Mouse (Mus musculus) midbrain, embryonic 13.5 days (tissue): ENCODE results near the gene Crispld2. TPM values are rescaled to one million over a fixed set of nuclear protein-coding genes. Genes with fewer than 3 reads are reported as not detected.
A peak's percentile ranks its signal among the peaks of the same experiment; 100 is the strongest.

Experiments
- ATAC-seq: fragments of 200-750 bp; cut with Nextera tagmentation; 2 replicates; pipeline ENCODE4 v1.8.0; 2017; ENCODE audit warnings: mild to moderate bottlenecking, moderate TSS enrichment, moderate library complexity
- H3K27ac ChIP-seq: fragments of 300-500 bp; sonication (generic); 2 replicates; pipeline ENCODE4 v1.5.1; 2015; ENCODE audit warnings: inconsistent platforms, mild to moderate bottlenecking, moderate library complexity
- H3K27me3 ChIP-seq: fragments of 300-500 bp; sonication (generic); 2 replicates; pipeline ENCODE4 v1.6.1; 2015; ENCODE audit warnings: mild to moderate bottlenecking, inconsistent platforms
- H3K36me3 ChIP-seq: fragments of 300-500 bp; sonication (generic); 2 replicates; pipeline ENCODE4 v1.6.1; 2015; ENCODE audit warnings: mild to moderate bottlenecking, inconsistent platforms
- H3K4me1 ChIP-seq: fragments of 300-500 bp; sonication (generic); replicated peaks from 2 replicates; pipeline ENCODE4 v1.6.1; 2015; ENCODE audit warnings: inconsistent platforms
- H3K4me2 ChIP-seq: fragments of 300-500 bp; sonication (generic); replicated peaks from 2 replicates; pipeline ENCODE4 v1.6.1; 2015; ENCODE audit warnings: moderate library complexity, mild to moderate bottlenecking, inconsistent platforms
- H3K4me3 ChIP-seq: fragments of 300-500 bp; sonication (generic); replicated peaks from 2 replicates; pipeline ENCODE4 v1.5.1; 2015; ENCODE audit warnings: mild to moderate bottlenecking, inconsistent platforms
- H3K9ac ChIP-seq: fragments of 300-500 bp; sonication (generic); replicated peaks from 2 replicates; pipeline ENCODE4 v1.6.1; 2015; ENCODE audit warnings: mild to moderate bottlenecking, inconsistent platforms
- H3K9me3 ChIP-seq: fragments of 300-500 bp; sonication (generic); 2 replicates; pipeline ENCODE4 v1.6.1; 2016; ENCODE audit warnings: mild to moderate bottlenecking, inconsistent platforms
- WGBS: fragments of 180-500 bp; shearing (Covaris S2); methylation state at CpG from one replicate; pipeline ENCODE4 v1.1.7; 2015; 5-methylcytosine and 5-hydroxymethylcytosine counted together
- polyA plus RNA-seq: library from polyadenylated mRNA; unstranded; fragments of >200 nt; fragmentation: Nextera tagmentation; extraction: Ambion mirVana; gene quantifications from 2 replicates; pipeline ENCODE4 v1.2.1, GENCODE M21; 2015

Crispld2 gene
- polyA plus RNA-seq, 1 experiment from 2014 or later, result 2.1 TPM

DNA sequence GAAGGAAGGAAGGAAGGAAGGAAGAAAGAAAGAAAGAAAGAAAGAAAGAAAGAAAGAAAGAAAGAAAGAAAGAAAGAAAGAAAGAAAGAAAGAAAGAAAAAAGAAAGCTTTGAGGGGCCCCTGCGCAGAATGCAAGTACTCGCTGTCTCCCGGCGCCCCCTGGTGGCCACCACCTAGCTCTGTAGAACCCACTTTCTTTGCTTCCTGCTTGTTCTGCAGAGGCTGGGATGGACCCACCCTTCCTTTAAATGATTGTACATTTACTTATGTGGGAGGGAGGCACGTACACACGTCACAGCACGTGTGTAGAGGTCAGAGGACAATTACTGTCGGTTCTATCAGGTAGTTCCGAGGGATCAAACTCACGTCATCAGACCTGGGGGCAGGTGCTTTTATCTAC, 85.8 kb downstream of the Crispld2 start:
- H3K4me1 ChIP-seq, result no peaks in the 10 kb centered on the region; the same call in 1 of the 2 replicates
- peak; percentile 53; the same call in 1 of the 2 replicates for ATAC-seq

DNA sequence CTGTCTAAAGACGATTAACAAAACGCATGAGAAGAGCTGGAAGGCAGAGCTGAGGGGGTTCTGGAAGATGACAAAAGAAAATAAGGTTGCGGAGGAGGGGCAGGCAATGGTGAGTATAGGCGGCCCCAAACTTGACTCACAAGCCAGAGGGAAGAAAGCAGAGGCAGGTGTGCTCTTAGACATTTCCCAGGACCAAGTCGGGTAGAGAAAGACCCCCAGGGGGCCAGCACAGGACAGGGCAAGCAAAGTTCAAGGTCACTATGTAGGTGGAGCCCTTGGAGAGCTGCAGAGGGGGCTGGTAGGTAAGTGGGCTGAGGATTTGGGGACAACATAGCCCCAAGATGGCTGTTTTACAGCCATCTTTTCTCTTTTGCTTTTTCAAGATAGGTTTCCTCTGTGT, 87.1 kb downstream of the Crispld2 start:
- Histone ChIP-seq H3K9me3 (no peaks in the 10 kb centered on the region), H3K9ac (no peak overlapping the region), H3K27ac (no peak overlapping the region), H3K4me2 (no peak overlapping the region), H3K27me3 (no peaks in the 10 kb centered on the region), H3K4me3 (no peak overlapping the region), H3K4me1 (no peaks in the 10 kb centered on the region; the same call in 1 of the 2 replicates), H3K36me3 (peaks cover 35% of the 10 kb centered on the region)
- ATAC-seq, result no peak
- 65% methylated on average over 5 of the region's 5 CpGs for WGBS

More for the DNA sequence above, 85.8 kb downstream of the Crispld2 start:
- no peaks in the 10 kb centered on the region for H3K27me3 ChIP-seq
- 14% methylated on average over 10 of the region's 10 CpGs for WGBS
- H3K4me3 ChIP-seq, result no peak overlapping the region
- H3K4me2 ChIP-seq, result no peak overlapping the region
- no peak overlapping the region for H3K27ac ChIP-seq
- H3K36me3 ChIP-seq, result peaks cover 25% of the 10 kb centered on the region
- no peak overlapping the region for H3K9ac ChIP-seq
- H3K9me3 ChIP-seq, result no peaks in the 10 kb centered on the region

DNA sequence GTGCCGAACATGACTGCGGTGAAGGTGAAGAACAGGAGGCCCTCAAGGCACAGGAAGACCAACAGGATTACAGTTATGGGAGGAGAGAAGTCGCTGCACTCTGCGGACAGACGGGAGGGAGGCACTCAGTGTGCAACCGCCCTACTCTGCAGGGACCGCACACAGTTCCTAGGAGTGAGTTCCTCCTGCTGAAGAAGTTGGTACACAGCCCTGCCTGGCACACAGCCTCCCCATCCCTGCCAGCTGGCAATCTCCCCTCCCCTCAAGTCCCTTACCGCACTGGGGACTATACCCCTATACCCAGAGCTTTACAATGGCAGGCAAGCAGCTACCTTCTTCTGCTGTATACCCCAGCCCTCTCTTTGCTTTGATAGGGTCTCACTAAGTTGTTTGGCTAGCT, 91.0 kb downstream of the Crispld2 start:
- ATAC-seq, result no peak
- Histone ChIP-seq H3K36me3 (peaks cover 71% of the 10 kb centered on the region), H3K9me3 (no peaks in the 10 kb centered on the region), H3K4me1 (no peaks in the 10 kb centered on the region), H3K9ac (no peak overlapping the region), H3K27me3 (no peaks in the 10 kb centered on the region), H3K4me2 (no peak overlapping the region), H3K4me3 (no peak overlapping the region), H3K27ac (no peak overlapping the region)
- WGBS, result 94% methylated on average over 8 of the region's 8 CpGs

DNA sequence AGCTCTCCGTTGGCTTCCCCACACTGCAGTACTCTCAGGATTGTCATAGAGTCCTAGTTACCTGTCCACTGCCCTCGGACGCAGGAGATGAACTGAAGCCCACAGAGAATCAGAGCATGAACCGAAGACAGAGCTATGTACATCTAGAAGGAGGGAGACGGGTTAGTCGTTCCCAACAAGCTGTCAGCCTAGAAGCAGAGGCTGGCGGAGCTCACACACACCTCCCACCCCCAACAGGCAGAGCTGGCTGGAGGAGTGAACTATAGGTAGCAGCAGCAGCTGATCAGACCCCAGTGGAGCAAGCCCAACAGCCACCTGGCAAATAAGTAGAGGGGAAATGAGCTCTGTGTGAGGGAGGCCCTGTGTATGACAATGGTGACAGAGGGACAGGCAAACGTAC, 92.5 kb downstream of the Crispld2 start:
- peaks cover 79% of the 10 kb centered on the region for H3K36me3 ChIP-seq
- no peak overlapping the region for H3K4me2 ChIP-seq
- no peaks in the 10 kb centered on the region for H3K27me3 ChIP-seq
- no peaks in the 10 kb centered on the region for H3K4me1 ChIP-seq
- no peak overlapping the region for H3K9ac ChIP-seq
- no peak for ATAC-seq
- H3K27ac ChIP-seq, result no peak overlapping the region
- H3K9me3 ChIP-seq, result no peaks in the 10 kb centered on the region
- 91% methylated on average over 8 of the region's 8 CpGs for WGBS
- H3K4me3 ChIP-seq, result no peak overlapping the region

DNA sequence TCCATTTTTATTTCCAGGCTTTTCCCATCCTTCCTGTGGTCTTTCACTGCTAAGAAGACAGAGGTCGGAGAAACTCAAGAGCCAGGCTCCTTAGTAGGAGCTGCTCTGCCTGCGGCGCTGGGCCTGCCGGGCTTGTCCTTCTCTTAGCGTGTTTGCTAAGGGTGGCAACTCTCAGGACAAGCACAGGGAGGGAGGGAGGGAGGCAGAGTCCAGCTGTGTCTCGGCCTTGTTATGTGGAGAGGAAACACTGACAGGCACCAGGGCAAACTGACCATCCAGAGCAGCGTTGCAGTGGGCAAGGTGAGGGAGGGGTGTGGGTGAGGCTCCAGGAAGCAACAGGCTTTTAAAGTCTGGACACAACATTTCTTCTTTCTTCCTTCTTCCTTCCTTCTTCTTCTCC, 97.3 kb downstream of the Crispld2 start:
- Histone ChIP-seq H3K27me3 (no peaks in the 10 kb centered on the region), H3K4me2 (no peak overlapping the region), H3K27ac (no peak overlapping the region), H3K4me3 (no peak overlapping the region), H3K36me3 (peaks cover 82% of the 10 kb centered on the region), H3K4me1 (no peaks in the 10 kb centered on the region), H3K9me3 (no peaks in the 10 kb centered on the region), H3K9ac (no peak overlapping the region)
- WGBS, result 77% methylated on average over 7 of the region's 7 CpGs
- no peak for ATAC-seq

DNA sequence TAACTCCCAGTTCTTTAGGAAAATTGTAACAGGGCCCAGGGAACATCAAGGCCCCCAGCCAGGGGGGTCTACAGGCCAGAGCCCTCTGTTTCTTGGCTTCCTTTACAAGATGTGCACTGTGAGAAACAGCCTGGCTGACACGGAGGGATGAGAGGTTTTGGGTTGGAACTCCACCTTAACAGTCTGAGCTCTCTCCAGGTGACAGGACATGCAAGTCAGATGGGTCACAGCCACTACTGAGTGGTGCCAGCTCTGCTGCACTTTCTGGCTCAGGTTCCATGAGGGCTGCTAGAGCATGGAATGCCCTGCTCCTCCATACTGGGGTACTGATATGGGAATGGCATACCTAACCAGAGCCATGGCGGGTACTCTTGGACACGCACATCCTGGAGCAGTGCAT, 98.8 kb downstream of the Crispld2 start:
- no peak for ATAC-seq
- H3K4me2 ChIP-seq, result no peak overlapping the region
- no peaks in the 10 kb centered on the region for H3K9me3 ChIP-seq
- H3K9ac ChIP-seq, result no peak overlapping the region
- no peak overlapping the region for H3K27ac ChIP-seq
- H3K36me3 ChIP-seq, result peaks cover 66% of the 10 kb centered on the region
- no peaks in the 10 kb centered on the region for H3K4me1 ChIP-seq
- no peaks in the 10 kb centered on the region for H3K27me3 ChIP-seq
- H3K4me3 ChIP-seq, result no peak overlapping the region
- 94% methylated on average over 3 of the region's 3 CpGs for WGBS

DNA sequence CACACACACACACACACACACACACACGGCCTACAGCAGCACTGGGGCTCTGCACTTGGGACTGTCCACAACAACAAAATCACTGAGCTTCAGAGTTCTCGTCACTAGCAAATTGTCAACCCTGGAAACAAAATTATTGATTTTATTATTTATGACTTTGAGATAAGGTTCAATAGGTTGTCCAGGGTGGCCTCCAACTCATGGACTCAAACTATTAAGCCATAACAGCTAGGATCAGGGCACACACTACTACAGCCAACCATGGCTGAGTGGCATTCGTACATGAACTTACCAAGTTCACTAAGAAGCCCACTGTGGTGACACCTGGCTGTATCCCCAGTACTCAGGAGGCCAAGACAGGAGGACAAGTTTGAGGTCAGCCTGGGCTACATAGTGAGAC, 100.9 kb downstream of the Crispld2 start:
- WGBS, result 96% methylated on average over 3 of the region's 3 CpGs
- H3K9me3 ChIP-seq, result no peaks in the 10 kb centered on the region
- no peak for ATAC-seq
- peaks cover 9% of the 10 kb centered on the region; the same call in 1 of the 2 replicates for H3K4me1 ChIP-seq
- H3K9ac ChIP-seq, result no peak overlapping the region
- no peak overlapping the region for H3K4me2 ChIP-seq
- no peaks in the 10 kb centered on the region for H3K27me3 ChIP-seq
- no peak overlapping the region for H3K27ac ChIP-seq
- H3K4me3 ChIP-seq, result no peak overlapping the region
- peaks cover 46% of the 10 kb centered on the region for H3K36me3 ChIP-seq

DNA sequence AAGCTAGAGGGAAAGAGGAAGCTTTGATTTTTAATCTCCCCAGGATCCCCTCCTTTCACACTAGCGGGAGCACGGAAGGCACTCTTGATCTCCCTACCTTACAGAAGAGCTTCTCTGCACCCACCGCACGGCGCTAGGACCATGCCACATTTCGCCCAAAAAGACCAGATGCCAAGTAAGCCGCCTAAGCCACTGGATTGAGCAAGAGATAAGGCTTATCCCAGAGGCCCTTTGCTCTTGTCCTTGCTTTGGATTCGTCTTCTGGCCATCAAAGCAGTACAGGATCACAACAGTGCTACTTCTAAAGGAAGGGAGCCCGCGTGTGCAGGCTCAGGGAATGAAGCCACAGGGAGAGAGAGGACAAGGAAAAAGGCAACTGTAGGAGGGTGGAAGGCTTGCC, 102.6 kb downstream of the Crispld2 start:
- H3K9me3 ChIP-seq, result no peaks in the 10 kb centered on the region
- no peak overlapping the region for H3K9ac ChIP-seq
- peaks cover 14% of the 10 kb centered on the region for H3K4me1 ChIP-seq
- H3K27me3 ChIP-seq, result no peaks in the 10 kb centered on the region
- ATAC-seq, result no peak
- peaks cover 38% of the 10 kb centered on the region for H3K36me3 ChIP-seq
- no peak overlapping the region; the same call in 1 of the 2 replicates for H3K27ac ChIP-seq
- no peak overlapping the region for H3K4me2 ChIP-seq
- H3K4me3 ChIP-seq, result no peak overlapping the region
- WGBS, result 89% methylated on average over 10 of the region's 10 CpGs

DNA sequence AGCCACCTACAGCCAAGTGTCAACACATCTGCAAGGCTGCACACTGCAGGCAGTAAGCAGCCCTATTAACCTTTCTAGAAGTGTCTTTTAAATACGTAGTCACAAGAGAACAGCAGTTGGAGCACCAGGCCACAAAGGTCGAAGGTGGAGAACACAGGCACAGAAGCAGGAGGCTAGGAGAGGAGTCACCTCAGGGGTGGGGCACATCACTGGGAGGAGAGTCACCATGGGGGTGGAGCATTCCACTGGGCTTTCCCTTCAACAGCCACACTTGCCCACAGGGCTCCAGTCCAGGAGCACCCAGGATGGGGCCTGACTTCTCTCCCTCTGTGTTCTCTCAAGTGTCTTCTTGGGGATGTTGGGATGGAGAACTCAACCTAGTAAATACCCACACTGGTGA, 104.2 kb downstream of the Crispld2 start:
- Histone ChIP-seq H3K9ac (no peak overlapping the region; the same call in 1 of the 2 replicates), H3K36me3 (peaks cover 23% of the 10 kb centered on the region), H3K27me3 (no peaks in the 10 kb centered on the region), H3K4me3 (no peak overlapping the region), H3K27ac (no peak overlapping the region), H3K4me2 (no peak overlapping the region), H3K4me1 (peaks cover 25% of the 10 kb centered on the region), H3K9me3 (no peaks in the 10 kb centered on the region)
- 83% methylated on average over 2 of the region's 2 CpGs for WGBS
- ATAC-seq, result no peak

DNA sequence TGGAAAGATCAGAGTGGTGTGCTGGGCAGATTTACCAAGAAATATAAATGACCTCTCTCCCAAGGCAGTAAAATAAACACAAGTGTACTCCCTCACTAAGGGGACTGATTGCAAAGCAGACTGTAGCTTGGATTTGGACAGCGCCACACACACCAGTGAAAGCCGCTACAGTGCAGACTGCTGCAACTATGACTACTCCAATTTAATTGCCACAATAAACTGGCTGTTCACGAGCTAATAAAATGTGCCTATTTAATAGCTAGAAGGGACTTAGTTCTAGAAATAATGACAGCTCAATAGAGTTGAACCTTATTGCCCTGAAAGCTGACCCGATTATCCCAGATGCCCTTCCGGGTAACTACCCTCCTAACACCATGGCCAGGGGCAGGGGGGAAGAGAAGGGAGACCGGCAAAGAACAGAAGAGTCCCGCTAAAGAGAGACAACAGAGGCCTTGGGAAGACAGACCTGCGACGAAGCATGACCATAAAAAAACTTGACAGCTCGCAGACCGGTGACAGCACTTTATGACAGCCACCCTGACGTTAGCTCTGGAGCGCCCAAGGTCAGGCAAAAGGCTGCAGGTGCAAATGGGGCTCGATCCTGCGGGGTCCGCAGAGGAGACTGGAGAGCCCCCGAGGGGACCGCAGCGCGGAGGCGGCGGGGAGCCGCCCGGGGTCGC, 108.3 kb downstream of the Crispld2 start:
- 7% methylated on average over 24 of the region's 25 CpGs for WGBS

DNA sequence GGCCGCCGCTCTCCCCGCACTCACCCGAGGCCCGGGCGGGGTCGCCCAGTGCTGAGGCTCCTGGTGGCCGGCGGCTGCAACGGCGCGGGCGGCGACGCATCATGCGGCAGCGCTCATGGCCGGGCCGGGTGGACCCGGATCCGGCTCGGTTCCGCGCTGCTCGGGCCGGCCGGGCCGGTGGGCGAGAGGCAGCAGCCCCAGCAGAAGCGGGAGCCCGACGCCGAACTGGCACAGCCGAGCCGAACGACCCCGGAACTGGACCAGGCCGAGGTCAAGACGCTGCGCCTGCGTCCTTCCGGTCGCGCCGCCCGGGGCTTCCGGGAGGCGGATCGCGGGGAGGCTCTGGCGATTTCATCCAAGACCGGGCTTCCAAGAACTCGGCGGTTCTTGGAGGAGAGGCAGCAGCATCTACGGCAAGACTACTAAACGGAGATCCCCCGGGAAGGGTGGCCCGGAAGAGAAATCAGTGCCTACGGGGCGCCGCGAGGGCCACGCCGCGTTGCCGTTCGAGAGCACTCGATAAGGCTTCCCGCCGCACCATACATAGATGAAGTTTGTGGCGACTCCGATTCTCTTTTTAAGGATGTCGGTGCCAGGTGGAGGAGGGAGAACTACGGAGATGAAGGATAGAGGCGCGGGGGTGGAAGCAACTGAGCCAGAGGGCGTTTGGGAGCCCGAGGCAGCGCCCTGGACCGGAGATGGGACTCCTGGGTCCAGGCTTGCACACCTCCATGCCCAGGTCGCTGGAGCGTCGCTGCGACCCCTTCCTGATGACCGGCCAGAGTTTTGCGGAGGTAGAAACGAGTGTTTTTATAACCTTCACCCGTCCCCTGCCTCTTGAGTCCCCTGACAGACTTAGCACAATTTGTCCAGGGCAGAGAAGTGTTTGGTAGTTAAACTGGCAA, 109.1 kb downstream of the Crispld2 start, which contains the start of gene Zdhhc7:
Zdhhc7 (minus strand) TSS at position 415 of the 905 bp plus-strand sequence.
- peak; percentile 89 for ATAC-seq
- Histone ChIP-seq H3K27me3 (no peaks in the 10 kb centered on the region), H3K4me3 (peak within 1 kb of the TSS; percentile 96), H3K36me3 (no peaks in the 10 kb centered on the region; the same call in none of the 2 replicates), H3K9ac (peak within 1 kb of the TSS; percentile 95), H3K9me3 (no peaks in the 10 kb centered on the region), H3K4me2 (peak within 1 kb of the TSS; percentile 91), H3K4me1 (peaks cover 44% of the 10 kb centered on the region), H3K27ac (peak within 1 kb of the TSS; percentile 91)
- WGBS, result under 1% methylated on average over 84 of the region's 88 CpGs

More for the DNA sequence above, 108.3 kb downstream of the Crispld2 start:
- peak; percentile 19; the same call in 1 of the 2 replicates for ATAC-seq
- Histone ChIP-seq H3K4me1 (peaks cover 44% of the 10 kb centered on the region), H3K4me3 (peak overlapping the region; percentile 96), H3K27ac (peak overlapping the region; percentile 91), H3K9ac (peak overlapping the region; percentile 95), H3K9me3 (no peaks in the 10 kb centered on the region), H3K36me3 (no peaks in the 10 kb centered on the region; the same call in none of the 2 replicates), H3K27me3 (no peaks in the 10 kb centered on the region), H3K4me2 (peak overlapping the region; percentile 91)
